Mouse (Mus musculus) erythroid progenitor cell, adult 5-6 weeks (primary cell): ENCODE results near the gene Lgals2. TPM values are rescaled to one million over a fixed set of nuclear protein-coding genes. Genes with fewer than 3 reads are reported as not detected.

Experiments used
- ATAC-seq: replicated peaks from 2 replicates; pipeline ENCODE4 v1.8.0; 2016; ENCODE audit warnings: moderate number of reproducible peaks, mild to moderate bottlenecking, moderate TSS enrichment, inconsistent platforms; ENCODE audit not compliant: poor library complexity, low FRiP score, severe bottlenecking
- total RNA-seq, 2 experiments: library from RNA; stranded (forward) in 1 of 2; stranded (reverse) in 1 of 2; fragments of 150-400 nt in 1 of 2; fragments of 186-747, 209-891 nt in 1 of 2; gene quantifications; 2 replicates each; pipeline versions ENCODE4 v1.2.3 to v1.2.4; 2015 to 2017; ENCODE audit warnings: low replicate concordance in 2 of 2

Gene Lgals2
- total RNA-seq, 2 experiments from 2014 or later: not detected

- ATAC-seq: no peak
Measured at GRCm38 (mm10) chr15:78829636-78830035, 25.7 kb downstream of the Lgals2 start.

- ATAC-seq: no peak
Measured at GRCm38 (mm10) chr15:78828315-78828714, 27.0 kb downstream of the Lgals2 start.

GRCm38 (mm10) chr15:78826213-78827204 is 28.8 kb downstream of the Lgals2 start:
- no peak; the same call in 1 of the 2 replicates for ATAC-seq

- no peak for ATAC-seq
Measured at GRCm38 (mm10) chr15:78816074-78816391, 39.3 kb downstream of the Lgals2 start.

GRCm38 (mm10) chr15:78815314-78816073 is 39.8 kb downstream of the Lgals2 start:
- ATAC-seq: no peak

GRCm38 (mm10) chr15:78813603-78814002 is 41.7 kb downstream of the Lgals2 start:
- ATAC-seq: no peak

GRCm38 (mm10) chr15:78810146-78810545 is 45.2 kb downstream of the Lgals2 start:
- no peak for ATAC-seq

- no peak for ATAC-seq
Measured at GRCm38 (mm10) chr15:78809739-78810138, 45.6 kb downstream of the Lgals2 start.

GRCm38 (mm10) chr15:78808980-78809379 is 46.3 kb downstream of the Lgals2 start:
- ATAC-seq: no peak

GRCm38 (mm10) chr15:78807141-78807540 is 48.2 kb downstream of the Lgals2 start:
- ATAC-seq: no peak

GRCm38 (mm10) chr15:78806614-78807013 is 48.7 kb downstream of the Lgals2 start:
- no peak for ATAC-seq

GRCm38 (mm10) chr15:78805351-78805750 is 50.0 kb downstream of the Lgals2 start:
- ATAC-seq: no peak

GRCm38 (mm10) chr15:78804326-78804725 is 51.0 kb downstream of the Lgals2 start:
- ATAC-seq: no peak

- no peak for ATAC-seq
Measured at GRCm38 (mm10) chr15:78803499-78803900, 51.8 kb downstream of the Lgals2 start.

GRCm38 (mm10) chr15:78802776-78803391 is 52.4 kb downstream of the Lgals2 start, which contains the start of gene Card10:
Card10 (minus strand) TSS chr15:78803042.
- ATAC-seq: no peak

- ATAC-seq: no peak
Measured at GRCm38 (mm10) chr15:78801971-78802741, 53.2 kb downstream of the Lgals2 start.

GRCm38 (mm10) chr15:78801571-78801970 is 53.8 kb downstream of the Lgals2 start:
- ATAC-seq: no peak
